Mouse (Mus musculus) mouse embryonic stem cell (cell line): ENCODE results near the gene Gm3893.
"Not testable (repeated sequence)": the region's sequence is repeated elsewhere in the genome, so short reads cannot be mapped to it uniquely, and the experiment has no call there.

Experiments used
- in situ Hi-C, 2 experiments: fragments of 300-500 bp; cut with MboI; formaldehyde crosslinking; loops; 1 replicate in 1 of 2; 3 replicates in 1 of 2; pipeline ENCODE4 v1.14.3; 2019 to 2020; ENCODE audit warnings: low sequenced_read_pairs in 2 of 2, low pct_unique_long_range_greater_than_20kb in 1 of 2, mixed read lengths in 1 of 2; ENCODE audit not compliant: unreplicated experiment in 1 of 2

The Gm3893 gene

GRCm38 (mm10) chr4:42090907-42091306 lies at the start of gene Gm3893:
Gene Gm3893 (plus strand): TSS chr4:42091207.
- in situ Hi-C loops, result not testable (repeated sequence)

DNA sequence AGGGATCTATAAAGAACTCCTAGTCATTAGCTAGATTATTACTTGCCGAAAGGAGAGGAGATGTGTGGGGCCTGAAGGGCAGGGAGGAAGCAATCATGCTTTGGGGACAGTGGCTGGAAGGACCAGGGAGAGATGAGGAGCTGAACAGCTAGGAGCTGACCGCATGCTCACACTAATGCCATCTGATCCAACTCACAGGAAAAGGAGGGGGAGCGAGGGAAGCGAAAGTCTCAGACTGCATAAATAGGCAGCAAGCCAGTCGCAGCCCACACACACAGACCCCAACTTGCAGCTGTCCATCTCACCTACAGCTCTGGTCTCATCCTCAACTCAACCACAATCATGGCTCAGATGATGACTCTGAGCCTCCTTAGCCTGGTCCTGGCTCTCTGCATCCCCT lies 23.5 kb downstream of the Gm3893 start, which contains the start of gene Gm13304:
Gene Gm13304 (plus strand): TSS at position 301 of the 400 bp plus-strand sequence.
- in situ Hi-C loops, result not testable (repeated sequence)
